Mouse (Mus musculus): ENCODE measurements around the gene Magi1. TPM values are rescaled to one million over a fixed set of nuclear protein-coding genes. Genes with fewer than 3 reads are reported as not detected.

Gene Magi1
- polyA plus RNA-seq, 1 experiment from 2014 or later = 29.9 TPM

DNA sequence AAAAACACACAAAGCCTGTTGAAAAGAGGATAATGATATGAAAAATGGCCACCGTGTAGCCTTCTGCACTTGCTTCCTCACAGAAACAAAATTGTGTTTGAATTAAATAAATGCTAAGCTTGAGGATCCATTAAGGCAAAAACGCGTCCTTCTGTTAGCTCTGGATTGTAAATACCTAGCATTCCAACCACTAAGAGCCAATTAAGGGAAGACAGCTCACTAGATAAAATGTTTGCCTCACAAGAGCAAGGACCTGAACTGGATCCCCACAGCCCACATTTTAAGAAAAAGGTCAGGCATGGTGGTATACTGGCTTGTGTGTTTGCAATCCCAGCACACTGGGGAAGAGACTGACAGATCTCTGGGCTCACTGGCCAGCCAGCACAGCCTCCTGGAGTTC is 53.6 kb downstream of the Magi1 start:
- Histone ChIP-seq H3K9ac (replicated peaks) (no peak overlapping the region), H3K4me2 (no peak overlapping the region), H3K4me1 (peaks cover 29% of the 10 kb centered on the region), H3K4me3 (replicated peaks) (no peak overlapping the region), H3K36me3 (no peaks in the 10 kb centered on the region), H3K9me3 (replicated peaks) (no peaks in the 10 kb centered on the region), H3K27ac (replicated peaks) (no peak overlapping the region), H3K27me3 (replicated peaks) (no peaks in the 10 kb centered on the region)
- no peak for ATAC-seq (ENCODE audit: low FRiP score)
- WGBS = 44% methylated on average over 3 of the region's 3 CpGs

- Histone ChIP-seq H3K27me3 (replicated peaks) (no peaks in the 10 kb centered on the region), H3K9me3 (replicated peaks) (no peaks in the 10 kb centered on the region), H3K4me1 (peaks cover 24% of the 10 kb centered on the region), H3K36me3 (no peaks in the 10 kb centered on the region), H3K27ac (replicated peaks) (no peak overlapping the region), H3K9ac (replicated peaks) (no peak overlapping the region), H3K4me2 (no peak overlapping the region), H3K4me3 (replicated peaks) (no peak overlapping the region)
- no peak for ATAC-seq (ENCODE audit: low FRiP score)
- 84% methylated on average over 6 of the region's 6 CpGs for WGBS
Measured at GRCm38 (mm10) chr6:94226262-94226661, 57.5 kb downstream of the Magi1 start.

DNA sequence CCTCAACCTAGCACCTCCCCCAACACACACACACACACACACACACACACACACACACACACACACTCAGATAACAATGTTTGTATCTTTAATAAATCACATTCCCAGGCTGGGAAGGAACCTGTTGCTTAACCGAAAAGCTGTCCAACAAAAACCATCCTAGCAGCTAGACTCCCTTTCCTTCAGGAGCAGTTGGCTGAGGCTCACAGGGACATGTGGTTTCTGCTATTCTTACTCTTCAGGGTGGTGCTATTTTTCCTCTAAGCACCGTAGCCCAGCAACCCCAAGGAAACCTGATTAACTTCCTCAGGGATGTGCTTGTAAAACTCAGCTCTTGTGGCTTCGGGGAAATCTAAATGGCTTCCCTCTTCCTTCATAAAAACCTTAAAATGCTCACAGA is 57.9 kb downstream of the Magi1 start:
- WGBS = 46% methylated on average over 3 of the region's 3 CpGs
- H3K9me3 ChIP-seq (replicated peaks) = no peaks in the 10 kb centered on the region
- no peak for ATAC-seq (ENCODE audit: low FRiP score)
- no peaks in the 10 kb centered on the region for H3K27me3 ChIP-seq (replicated peaks)
- peaks cover 19% of the 10 kb centered on the region for H3K4me1 ChIP-seq
- no peak overlapping the region for H3K4me2 ChIP-seq
- no peaks in the 10 kb centered on the region for H3K36me3 ChIP-seq
- no peak overlapping the region for H3K27ac ChIP-seq (replicated peaks)
- no peak overlapping the region for H3K9ac ChIP-seq (replicated peaks)
- H3K4me3 ChIP-seq (replicated peaks) = no peak overlapping the region

GRCm38 (mm10) chr6:94225091-94225490 is 58.6 kb downstream of the Magi1 start:
- no peak overlapping the region for H3K9ac ChIP-seq (replicated peaks)
- H3K4me1 ChIP-seq = peaks cover 18% of the 10 kb centered on the region
- H3K4me2 ChIP-seq = no peak overlapping the region
- 81% methylated on average over 6 of the region's 6 CpGs for WGBS
- H3K27me3 ChIP-seq (replicated peaks) = no peaks in the 10 kb centered on the region
- ATAC-seq (ENCODE audit: low FRiP score) = no peak
- H3K4me3 ChIP-seq (replicated peaks) = no peak overlapping the region
- H3K9me3 ChIP-seq (replicated peaks) = no peaks in the 10 kb centered on the region
- H3K36me3 ChIP-seq = no peaks in the 10 kb centered on the region
- H3K27ac ChIP-seq (replicated peaks) = no peak overlapping the region

- Histone ChIP-seq H3K4me1 (peaks cover 16% of the 10 kb centered on the region), H3K4me3 (replicated peaks) (no peak overlapping the region), H3K4me2 (no peak overlapping the region), H3K9me3 (replicated peaks) (no peaks in the 10 kb centered on the region), H3K27me3 (replicated peaks) (no peaks in the 10 kb centered on the region), H3K9ac (replicated peaks) (no peak overlapping the region), H3K36me3 (no peaks in the 10 kb centered on the region), H3K27ac (replicated peaks) (no peak overlapping the region)
- ATAC-seq (ENCODE audit: low FRiP score) = no peak
- WGBS = 46% methylated on average over 7 of the region's 7 CpGs
Measured at GRCm38 (mm10) chr6:94222253-94222652, 61.5 kb downstream of the Magi1 start.

DNA sequence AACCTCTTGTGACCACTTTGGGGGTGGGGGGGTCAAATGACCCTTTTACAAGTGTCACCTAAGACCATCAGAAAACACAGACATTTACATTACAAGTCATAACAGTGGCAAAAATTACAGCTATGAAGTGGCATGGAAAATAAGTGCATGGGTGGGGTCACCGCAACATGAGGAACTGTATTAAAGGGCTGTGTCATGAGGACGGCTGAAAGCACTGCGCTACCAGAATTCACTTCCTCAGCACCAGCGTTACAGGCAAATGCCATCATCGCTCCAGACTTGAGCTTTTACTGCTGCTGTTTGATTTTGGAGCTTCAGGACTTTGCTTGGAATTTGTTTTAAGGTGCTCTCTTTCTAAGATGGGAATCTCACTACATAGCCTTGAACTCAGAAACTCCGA is 62.0 kb downstream of the Magi1 start:
- Histone ChIP-seq H3K27ac (replicated peaks) (no peak overlapping the region), H3K36me3 (no peaks in the 10 kb centered on the region), H3K27me3 (replicated peaks) (no peaks in the 10 kb centered on the region), H3K4me1 (peaks cover 16% of the 10 kb centered on the region), H3K4me3 (replicated peaks) (no peak overlapping the region), H3K9me3 (replicated peaks) (no peaks in the 10 kb centered on the region), H3K4me2 (no peak overlapping the region), H3K9ac (replicated peaks) (no peak overlapping the region)
- WGBS = 89% methylated on average over 6 of the region's 6 CpGs
- no peak for ATAC-seq (ENCODE audit: low FRiP score)

DNA sequence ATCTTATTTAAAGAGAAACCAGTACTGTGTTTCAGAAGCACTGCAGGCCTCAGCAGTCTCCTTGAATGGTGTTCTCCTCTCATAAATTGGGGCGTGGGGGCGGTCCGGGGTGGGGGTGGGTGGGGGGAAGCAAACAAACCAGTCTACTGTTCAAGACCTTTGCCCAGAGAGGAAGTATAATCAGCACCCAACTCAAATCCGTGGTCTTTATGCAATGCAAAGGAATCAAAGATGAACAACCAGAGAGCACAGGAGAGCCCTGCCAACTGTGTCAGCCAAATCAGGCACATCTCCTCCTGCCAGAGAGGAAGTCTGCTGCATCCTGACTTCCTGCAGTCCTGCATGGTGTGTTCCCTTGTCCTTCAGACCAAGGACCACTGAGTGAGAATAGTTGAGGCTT is 65.6 kb downstream of the Magi1 start:
- Histone ChIP-seq H3K9ac (replicated peaks) (no peak overlapping the region), H3K36me3 (no peaks in the 10 kb centered on the region), H3K27me3 (replicated peaks) (no peaks in the 10 kb centered on the region), H3K4me2 (no peak overlapping the region), H3K27ac (replicated peaks) (no peak overlapping the region), H3K4me3 (replicated peaks) (no peak overlapping the region), H3K9me3 (replicated peaks) (no peaks in the 10 kb centered on the region), H3K4me1 (0 out of 2 replicates have a peak, but pooled peaks cover 4% of the 10 kb centered on the region)
- no peak for ATAC-seq (ENCODE audit: low FRiP score)
- WGBS = 85% methylated on average over 4 of the region's 4 CpGs

DNA sequence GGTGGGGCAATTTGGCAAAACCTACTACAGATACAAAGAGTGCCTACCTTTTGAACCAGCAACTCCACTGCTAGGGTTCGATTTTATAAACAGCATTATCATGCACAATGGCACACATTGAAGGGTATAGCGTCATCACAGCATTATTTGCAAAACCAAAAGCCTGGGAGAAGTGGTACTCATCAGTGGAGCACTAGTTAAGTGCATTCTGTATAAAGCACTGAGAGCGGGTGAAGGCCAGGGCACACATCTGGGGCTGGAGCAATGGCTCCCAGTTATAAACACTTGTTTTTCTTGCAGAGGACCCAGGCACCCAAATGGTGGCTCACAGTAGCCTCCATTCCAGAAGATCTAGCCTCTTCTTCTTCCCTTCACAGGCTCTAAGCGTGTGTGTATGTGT is 67.9 kb downstream of the Magi1 start:
- 91% methylated on average over 4 of the region's 4 CpGs for WGBS

GRCm38 (mm10) chr6:94214895-94215538 is 68.7 kb downstream of the Magi1 start:
- H3K27ac ChIP-seq (replicated peaks) = no peak overlapping the region
- H3K9ac ChIP-seq (replicated peaks) = no peak overlapping the region
- no peaks in the 10 kb centered on the region for H3K36me3 ChIP-seq
- ATAC-seq (ENCODE audit: low FRiP score) = no peak
- no peaks in the 10 kb centered on the region for H3K9me3 ChIP-seq (replicated peaks)
- H3K4me2 ChIP-seq = no peak overlapping the region
- 89% methylated on average over 7 of the region's 7 CpGs for WGBS
- H3K27me3 ChIP-seq (replicated peaks) = no peaks in the 10 kb centered on the region
- H3K4me3 ChIP-seq (replicated peaks) = no peak overlapping the region
- H3K4me1 ChIP-seq = no peaks in the 10 kb centered on the region

More for the DNA sequence above, 67.9 kb downstream of the Magi1 start:
- no peak overlapping the region for H3K27ac ChIP-seq (replicated peaks)
- H3K27me3 ChIP-seq (replicated peaks) = no peaks in the 10 kb centered on the region
- 0 out of 2 replicates have a peak, but pooled peaks cover 4% of the 10 kb centered on the region for H3K4me1 ChIP-seq
- no peak overlapping the region for H3K4me3 ChIP-seq (replicated peaks)
- no peak overlapping the region for H3K4me2 ChIP-seq
- no peaks in the 10 kb centered on the region for H3K36me3 ChIP-seq
- ATAC-seq (ENCODE audit: low FRiP score) = no peak
- no peak overlapping the region for H3K9ac ChIP-seq (replicated peaks)
- H3K9me3 ChIP-seq (replicated peaks) = no peaks in the 10 kb centered on the region

GRCm38 (mm10) chr6:94205926-94206325 is 77.8 kb downstream of the Magi1 start:
- H3K36me3 ChIP-seq = no peaks in the 10 kb centered on the region
- no peak overlapping the region for H3K9ac ChIP-seq (replicated peaks)
- ATAC-seq (ENCODE audit: low FRiP score) = no peak
- WGBS = 13% methylated on average over 5 of the region's 5 CpGs
- H3K9me3 ChIP-seq (replicated peaks) = no peaks in the 10 kb centered on the region
- H3K27ac ChIP-seq (replicated peaks) = no peak overlapping the region
- H3K4me1 ChIP-seq = peaks cover 21% of the 10 kb centered on the region; the same call in 1 of the 2 replicates
- H3K4me3 ChIP-seq (replicated peaks) = no peak overlapping the region
- H3K27me3 ChIP-seq (replicated peaks) = no peaks in the 10 kb centered on the region
- H3K4me2 ChIP-seq = no peak overlapping the region

- H3K9me3 ChIP-seq (replicated peaks) = no peaks in the 10 kb centered on the region
- no peak for ATAC-seq (ENCODE audit: low FRiP score)
- no peak overlapping the region for H3K4me3 ChIP-seq (replicated peaks)
- peaks cover 21% of the 10 kb centered on the region; the same call in 1 of the 2 replicates for H3K4me1 ChIP-seq
- no peaks in the 10 kb centered on the region for H3K36me3 ChIP-seq
- H3K27ac ChIP-seq (replicated peaks) = no peak overlapping the region
- no peak overlapping the region for H3K9ac ChIP-seq (replicated peaks)
- 68% methylated on average over 5 of the region's 5 CpGs for WGBS
- H3K27me3 ChIP-seq (replicated peaks) = no peaks in the 10 kb centered on the region
- no peak overlapping the region for H3K4me2 ChIP-seq
Measured at GRCm38 (mm10) chr6:94203642-94204145, 80.0 kb downstream of the Magi1 start.

GRCm38 (mm10) chr6:94201940-94202339 is 81.8 kb downstream of the Magi1 start:
- 99% methylated on average over 2 of the region's 2 CpGs for WGBS
- H3K4me1 ChIP-seq = peaks cover 21% of the 10 kb centered on the region; the same call in 1 of the 2 replicates
- H3K9me3 ChIP-seq (replicated peaks) = no peaks in the 10 kb centered on the region
- H3K4me2 ChIP-seq = no peak overlapping the region
- no peak overlapping the region for H3K27ac ChIP-seq (replicated peaks)
- no peaks in the 10 kb centered on the region for H3K36me3 ChIP-seq
- ATAC-seq (ENCODE audit: low FRiP score) = no peak
- no peak overlapping the region for H3K9ac ChIP-seq (replicated peaks)
- no peak overlapping the region for H3K4me3 ChIP-seq (replicated peaks)
- no peaks in the 10 kb centered on the region for H3K27me3 ChIP-seq (replicated peaks)
